Mouse (Mus musculus): ENCODE results near the gene Dytn. TPM values are rescaled to one million over a fixed set of nuclear protein-coding genes. Genes with fewer than 3 reads are reported as not detected.
A peak's percentile ranks its signal among the peaks of the same experiment; 100 is the strongest.
"Not testable (repeated sequence)": the region's sequence is repeated elsewhere in the genome, so short reads cannot be mapped to it uniquely, and the experiment has no call there.

The Dytn gene
- polyA plus RNA-seq, 1 experiment from 2014 or later: not detected

DNA sequence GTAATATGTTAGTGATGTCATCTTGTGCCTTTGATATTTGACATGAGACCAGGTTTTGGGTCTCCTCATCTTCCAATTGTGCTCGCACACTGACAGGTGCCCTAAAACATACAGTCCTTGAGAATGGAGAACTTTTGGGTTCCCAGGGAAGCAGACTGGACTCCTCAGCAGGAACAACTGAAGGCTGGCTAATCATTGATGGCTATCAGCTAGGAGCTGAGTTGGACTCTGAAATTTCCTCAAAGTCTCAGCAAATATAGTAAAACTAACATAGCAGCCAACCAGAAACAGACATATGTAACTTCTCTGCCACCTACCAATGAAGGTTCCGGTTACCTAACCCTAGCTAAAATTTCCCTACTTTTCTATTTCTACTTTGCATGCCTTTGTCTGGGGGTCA lies 20.6 kb downstream of the Dytn start:
- ATAC-seq (ENCODE audit: borderline replicate concordance, extremely low read depth, low FRiP score, low TSS enrichment): no peak
- Histone ChIP-seq H3K36me3 (no peaks in the 10 kb centered on the region), H3K9me3 (no peaks in the 10 kb centered on the region), H3K9ac (no peak overlapping the region), H3K4me1 (no peaks in the 10 kb centered on the region), H3K27me3 (peaks cover 9% of the 10 kb centered on the region; the same call in 1 of the 2 replicates), H3K4me2 (no peak overlapping the region), H3K4me3 (no peak overlapping the region), H3K27ac (no peak overlapping the region)
- WGBS: 90% methylated on average over 2 of the region's 2 CpGs

DNA sequence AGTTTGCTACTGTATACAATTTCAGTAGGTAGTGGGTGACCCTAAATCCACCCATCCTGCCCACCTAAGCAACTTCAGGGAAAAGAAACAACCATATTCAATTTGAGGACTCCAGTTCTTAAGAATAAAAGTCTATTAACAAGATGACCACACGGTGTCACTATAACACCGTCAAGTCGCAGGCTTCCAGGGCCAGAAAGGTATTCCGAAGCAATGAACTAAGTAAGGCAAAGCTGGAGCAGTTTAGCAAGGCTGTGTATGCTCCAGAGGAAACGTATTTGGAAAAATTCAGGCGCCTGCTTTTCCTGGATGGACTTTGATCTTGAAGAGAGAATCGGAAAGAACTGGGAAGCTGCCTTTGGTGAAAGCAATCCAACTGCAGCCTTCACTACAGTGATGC lies 27.1 kb downstream of the Dytn start:
- Histone ChIP-seq H3K4me1 (no peaks in the 10 kb centered on the region), H3K27me3 (no peaks in the 10 kb centered on the region), H3K9ac (no peak overlapping the region), H3K4me2 (no peak overlapping the region), H3K4me3 (no peak overlapping the region), H3K36me3 (no peaks in the 10 kb centered on the region), H3K27ac (no peak overlapping the region), H3K9me3 (no peaks in the 10 kb centered on the region)
- ATAC-seq (ENCODE audit: borderline replicate concordance, extremely low read depth, low FRiP score, low TSS enrichment): no peak
- WGBS: 2% methylated on average over 7 of the region's 7 CpGs

DNA sequence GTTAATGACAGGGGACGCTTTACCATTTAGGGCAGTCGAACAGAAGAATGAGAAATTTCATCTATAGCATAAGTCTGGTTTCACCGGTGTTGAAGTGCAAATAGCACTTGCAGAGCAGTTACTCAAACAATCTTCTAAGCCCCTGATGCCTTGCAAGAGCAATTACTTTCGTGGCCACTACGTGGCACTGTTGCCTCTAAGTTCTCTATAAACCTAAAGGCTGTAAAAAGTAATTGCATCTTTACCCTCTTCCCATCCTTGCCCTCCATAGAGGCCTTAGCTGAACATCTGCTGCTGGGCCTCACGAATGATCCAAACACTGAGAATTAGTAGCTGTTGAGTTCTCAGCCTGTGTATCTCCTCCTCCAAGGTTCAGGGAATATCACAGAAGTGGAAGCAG lies 28.7 kb downstream of the Dytn start:
- no peak overlapping the region for H3K4me2 ChIP-seq
- H3K9me3 ChIP-seq: no peaks in the 10 kb centered on the region
- no peaks in the 10 kb centered on the region for H3K4me1 ChIP-seq
- H3K4me3 ChIP-seq: no peak overlapping the region
- H3K27me3 ChIP-seq: no peaks in the 10 kb centered on the region
- WGBS: 11% methylated on average over 6 of the region's 6 CpGs
- ATAC-seq (ENCODE audit: borderline replicate concordance, extremely low read depth, low FRiP score, low TSS enrichment): no peak
- no peaks in the 10 kb centered on the region for H3K36me3 ChIP-seq
- no peak overlapping the region for H3K27ac ChIP-seq
- no peak overlapping the region for H3K9ac ChIP-seq

DNA sequence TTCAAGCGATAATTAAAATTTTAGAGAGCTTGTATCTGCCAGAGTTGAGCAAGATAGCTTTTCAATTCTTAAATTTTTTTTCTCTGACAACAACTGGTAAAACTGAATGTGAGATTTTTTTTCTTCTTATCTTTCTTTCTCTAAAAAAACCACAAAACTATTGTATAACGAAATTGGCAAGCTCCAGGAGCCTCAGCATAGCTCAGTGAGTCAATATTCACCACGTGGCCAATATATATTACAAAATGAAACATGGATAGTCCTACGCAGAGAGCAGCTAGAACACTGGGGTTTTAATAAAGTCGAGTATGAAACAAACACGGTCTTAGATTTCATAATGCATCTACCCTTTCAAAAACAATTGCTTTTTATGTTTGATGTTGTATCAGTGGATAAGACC lies 46.8 kb downstream of the Dytn start:
- ATAC-seq (ENCODE audit: borderline replicate concordance, extremely low read depth, low FRiP score, low TSS enrichment): no peak
- H3K36me3 ChIP-seq: no peaks in the 10 kb centered on the region
- no peaks in the 10 kb centered on the region for H3K27me3 ChIP-seq
- H3K9ac ChIP-seq: no peak overlapping the region
- no peaks in the 10 kb centered on the region for H3K9me3 ChIP-seq
- H3K4me1 ChIP-seq: no peaks in the 10 kb centered on the region
- H3K4me2 ChIP-seq: no peak overlapping the region
- 64% methylated on average over 6 of the region's 6 CpGs for WGBS
- no peak overlapping the region for H3K27ac ChIP-seq
- no peak overlapping the region for H3K4me3 ChIP-seq

DNA sequence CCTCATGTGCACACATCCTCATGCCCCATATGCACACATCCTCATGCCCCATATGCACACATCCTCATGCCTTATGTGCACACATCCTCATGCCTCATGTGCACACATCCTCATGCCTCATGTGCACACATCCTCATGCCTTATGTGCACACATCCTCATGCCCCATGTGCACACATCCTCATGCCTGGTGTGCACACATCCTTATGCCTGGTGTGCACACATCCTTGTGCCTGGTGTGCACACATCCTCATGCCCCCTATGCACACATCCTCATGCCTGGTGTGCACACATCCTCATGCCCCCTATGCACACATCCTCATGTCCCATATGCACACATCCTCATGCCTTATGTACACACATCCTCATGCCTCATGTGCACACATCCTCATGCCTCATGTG lies 56.3 kb downstream of the Dytn start:
- H3K9me3 ChIP-seq; H3K9ac ChIP-seq; H3K36me3 ChIP-seq; H3K4me3 ChIP-seq; H3K4me2 ChIP-seq; H3K27me3 ChIP-seq; ATAC-seq (ENCODE audit: borderline replicate concordance, extremely low read depth, low FRiP score, low TSS enrichment); H3K4me1 ChIP-seq; H3K27ac ChIP-seq: not testable (repeated sequence)

DNA sequence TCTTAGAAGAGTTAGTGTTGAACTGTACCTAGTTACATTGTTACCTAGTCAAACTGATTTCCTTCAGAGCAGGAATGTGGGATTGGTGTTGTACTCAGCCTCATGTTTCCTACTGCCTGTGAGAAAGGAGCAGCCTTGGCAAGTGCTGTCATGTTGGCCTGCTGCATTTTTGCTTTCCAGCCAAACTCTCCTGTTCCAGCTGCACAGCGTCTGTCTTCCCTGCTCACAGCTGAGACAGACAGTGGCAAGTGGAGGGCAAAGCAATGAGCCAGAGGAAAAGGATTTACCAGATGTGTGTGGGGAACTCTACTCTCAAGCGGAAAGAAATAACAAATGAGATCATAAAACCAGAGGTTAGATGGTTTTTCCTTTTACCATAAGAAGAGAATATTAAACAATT lies 58.5 kb downstream of the Dytn start:
- Histone ChIP-seq H3K27ac (no peak overlapping the region), H3K4me1 (no peaks in the 10 kb centered on the region), H3K4me2 (no peak overlapping the region), H3K4me3 (no peak overlapping the region), H3K9me3 (no peaks in the 10 kb centered on the region), H3K36me3 (no peaks in the 10 kb centered on the region), H3K27me3 (no peaks in the 10 kb centered on the region), H3K9ac (no peak overlapping the region)
- 25% methylated on average over 2 of the region's 2 CpGs for WGBS
- no peak for ATAC-seq (ENCODE audit: borderline replicate concordance, extremely low read depth, low FRiP score, low TSS enrichment)

DNA sequence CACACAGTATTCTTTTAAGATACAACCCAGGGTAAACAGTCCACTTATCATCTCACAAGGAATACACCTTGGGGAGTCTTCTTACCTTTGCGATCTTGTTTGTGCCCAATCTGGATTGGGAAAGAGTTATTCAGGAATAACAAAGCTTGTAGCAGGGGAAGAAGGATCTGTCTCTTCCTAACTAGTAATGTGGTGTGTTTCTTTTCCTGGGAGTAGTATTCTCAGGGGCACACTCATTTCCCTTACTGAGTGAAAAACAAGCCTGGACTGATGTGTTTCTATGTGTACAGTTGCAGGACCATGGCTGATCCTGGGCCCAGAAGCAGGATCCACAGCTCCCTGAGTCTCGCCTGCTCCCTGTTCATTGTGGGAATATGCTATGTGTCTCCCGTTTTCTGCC lies 71.1 kb downstream of the Dytn start, which contains the start of gene Gm39653:
TSS of gene Gm39653 (plus strand) at position 301 of the 400 bp plus-strand sequence.
- 0 out of 2 replicates have a peak, but pooled peaks cover 4% of the 10 kb centered on the region for H3K27me3 ChIP-seq
- H3K9me3 ChIP-seq: no peaks in the 10 kb centered on the region
- no peak within 1 kb of the TSS for H3K4me2 ChIP-seq
- H3K27ac ChIP-seq: no peak within 1 kb of the TSS
- no peaks in the 10 kb centered on the region for H3K4me1 ChIP-seq
- WGBS: 68% methylated on average over 3 of the region's 3 CpGs
- H3K4me3 ChIP-seq: no peak within 1 kb of the TSS
- H3K9ac ChIP-seq: no peak within 1 kb of the TSS
- no peaks in the 10 kb centered on the region for H3K36me3 ChIP-seq
- ATAC-seq (ENCODE audit: borderline replicate concordance, extremely low read depth, low FRiP score, low TSS enrichment): no peak

DNA sequence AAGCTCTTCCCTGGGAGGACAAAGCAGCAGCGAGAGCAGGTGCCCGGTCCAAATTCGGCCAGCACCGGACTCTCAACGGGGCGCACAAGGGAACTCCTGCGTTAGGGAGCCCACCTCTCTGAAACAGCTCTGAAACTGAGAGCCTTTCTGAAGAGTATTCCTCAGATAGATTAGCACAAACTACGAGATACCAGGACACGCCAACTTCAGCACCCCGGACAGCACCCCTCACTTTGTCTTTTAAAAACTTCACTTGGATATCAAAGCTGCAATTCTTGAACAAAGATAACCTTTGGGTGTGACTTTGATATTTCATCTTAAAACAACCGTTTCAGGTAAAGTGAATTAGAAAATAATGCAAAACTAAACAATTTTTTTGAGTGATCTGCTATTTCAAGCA lies 72.1 kb downstream of the Dytn start:
- Histone ChIP-seq H3K4me2 (no peak overlapping the region), H3K4me1 (no peaks in the 10 kb centered on the region), H3K9me3 (no peaks in the 10 kb centered on the region), H3K27ac (no peak overlapping the region), H3K27me3 (0 out of 2 replicates have a peak, but pooled peaks cover 4% of the 10 kb centered on the region), H3K9ac (no peak overlapping the region), H3K36me3 (no peaks in the 10 kb centered on the region), H3K4me3 (no peak overlapping the region)
- 1% methylated on average over 11 of the region's 11 CpGs for WGBS
- no peak for ATAC-seq (ENCODE audit: borderline replicate concordance, extremely low read depth, low FRiP score, low TSS enrichment)

DNA sequence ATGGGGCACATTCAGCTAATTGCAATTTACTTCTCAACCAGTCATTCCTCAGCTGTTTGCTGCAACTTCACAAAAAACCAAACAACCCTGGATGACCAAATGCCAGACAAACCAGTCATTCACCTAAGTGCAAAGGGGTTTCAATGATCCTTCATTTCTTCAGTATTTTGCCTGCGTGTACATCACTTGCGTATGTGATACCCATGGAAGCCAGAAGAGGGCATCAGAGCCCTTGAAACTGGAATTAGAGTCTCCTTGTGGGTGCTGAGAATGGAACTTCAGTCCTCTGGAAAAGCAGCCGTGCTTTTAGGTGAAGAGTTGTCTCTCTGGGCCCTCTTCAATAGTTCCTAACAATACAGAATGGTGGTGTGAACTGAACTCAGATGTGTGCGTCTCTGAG lies 77.1 kb downstream of the Dytn start:
- Histone ChIP-seq H3K36me3 (no peaks in the 10 kb centered on the region), H3K9me3 (no peaks in the 10 kb centered on the region), H3K4me3 (no peak overlapping the region), H3K27ac (no peak overlapping the region), H3K4me1 (peaks cover under 1% of the 10 kb centered on the region; the same call in 1 of the 2 replicates), H3K27me3 (peaks cover 4% of the 10 kb centered on the region; the same call in 1 of the 2 replicates), H3K9ac (no peak overlapping the region), H3K4me2 (no peak overlapping the region)
- no peak for ATAC-seq (ENCODE audit: borderline replicate concordance, extremely low read depth, low FRiP score, low TSS enrichment)
- 93% methylated on average over 4 of the region's 4 CpGs for WGBS

DNA sequence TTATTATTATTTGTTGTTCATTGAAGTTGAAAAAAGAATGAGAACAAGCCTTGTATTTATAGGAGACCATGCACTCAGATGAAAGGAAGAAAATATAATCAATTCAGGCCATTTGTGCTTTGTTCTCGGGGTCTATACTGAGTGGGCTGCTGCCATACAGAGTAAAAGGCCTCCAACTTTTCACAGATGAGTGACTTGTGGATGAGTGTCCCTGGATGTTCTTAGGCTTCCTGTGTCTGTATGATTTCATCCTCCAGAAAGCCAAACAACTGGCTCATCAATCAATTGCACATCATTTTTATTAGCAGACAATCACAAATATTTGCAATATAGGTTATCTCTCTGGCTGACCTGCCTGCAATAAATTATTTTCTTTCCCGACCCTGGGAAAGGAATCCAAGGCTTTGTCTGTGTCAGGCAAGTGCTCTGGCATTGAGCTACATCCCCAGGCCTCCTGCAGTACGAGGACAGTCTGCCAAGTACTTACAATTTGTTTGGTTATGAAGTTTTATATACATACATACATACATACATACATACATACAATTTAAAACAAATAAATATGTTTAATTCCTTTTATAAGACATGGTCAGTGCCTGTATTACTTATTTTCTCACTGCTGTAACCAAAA lies 82.7 kb downstream of the Dytn start:
- H3K27me3 ChIP-seq: no peaks in the 10 kb centered on the region; the same call in 1 of the 2 replicates
- H3K9ac ChIP-seq: no peak overlapping the region
- peak; percentile 74; the same call in 1 of the 2 replicates for ATAC-seq (ENCODE audit: borderline replicate concordance, extremely low read depth, low FRiP score, low TSS enrichment)
- no peaks in the 10 kb centered on the region for H3K9me3 ChIP-seq
- no peak overlapping the region for H3K4me3 ChIP-seq
- no peaks in the 10 kb centered on the region for H3K36me3 ChIP-seq
- peaks cover 3% of the 10 kb centered on the region; the same call in 1 of the 2 replicates for H3K4me1 ChIP-seq
- no peak overlapping the region for H3K27ac ChIP-seq
- no peak overlapping the region for H3K4me2 ChIP-seq
- WGBS: 21% methylated on average over 3 of the region's 3 CpGs

DNA sequence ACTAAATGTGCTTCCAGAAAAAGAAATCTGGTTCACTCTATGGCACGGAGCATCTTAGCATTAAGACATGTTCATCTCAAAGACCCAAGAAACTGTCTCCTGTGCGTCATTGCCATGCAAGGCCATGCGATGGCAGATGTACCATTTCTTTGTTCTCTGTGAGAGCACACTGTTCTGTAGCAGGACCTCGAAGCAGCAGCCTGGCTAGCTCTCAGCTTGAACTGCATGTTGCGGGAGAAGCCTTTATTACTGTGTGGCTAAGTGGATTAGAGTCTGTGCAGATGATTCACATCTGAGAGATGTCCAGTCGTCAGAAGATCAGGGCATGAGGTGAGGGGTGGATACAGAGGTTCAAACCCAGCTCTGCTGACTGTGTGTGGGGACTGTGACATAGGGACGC lies 99.9 kb downstream of the Dytn start:
- no peak overlapping the region for H3K27ac ChIP-seq
- no peaks in the 10 kb centered on the region for H3K36me3 ChIP-seq
- 68% methylated on average over 7 of the region's 7 CpGs for WGBS
- no peak overlapping the region for H3K4me2 ChIP-seq
- H3K27me3 ChIP-seq: no peaks in the 10 kb centered on the region
- no peaks in the 10 kb centered on the region for H3K4me1 ChIP-seq
- H3K9me3 ChIP-seq: no peaks in the 10 kb centered on the region
- no peak overlapping the region for H3K9ac ChIP-seq
- H3K4me3 ChIP-seq: no peak overlapping the region
- no peak for ATAC-seq (ENCODE audit: borderline replicate concordance, extremely low read depth, low FRiP score, low TSS enrichment)

DNA sequence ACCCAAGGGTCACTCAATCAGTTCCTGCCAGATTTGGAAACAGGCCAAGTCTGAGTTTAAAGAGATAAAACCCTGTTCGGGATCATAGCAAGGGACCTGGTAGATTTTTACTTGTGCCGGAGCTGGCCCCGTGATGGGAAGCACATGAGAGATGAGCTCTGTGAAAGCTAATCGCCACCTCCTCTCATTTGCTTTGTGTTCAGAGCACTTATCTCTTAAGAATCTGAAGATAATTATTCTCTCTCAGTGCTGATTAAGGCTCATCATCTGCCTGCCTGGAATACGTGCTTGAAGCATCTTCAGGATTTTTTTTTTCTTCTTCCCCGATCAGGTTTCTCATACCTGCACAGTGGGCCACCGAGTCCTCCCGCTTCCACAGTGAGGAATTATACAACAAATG lies 107.6 kb downstream of the Dytn start:
- H3K4me1 ChIP-seq: no peaks in the 10 kb centered on the region
- no peaks in the 10 kb centered on the region for H3K27me3 ChIP-seq
- 67% methylated on average over 8 of the region's 8 CpGs for WGBS
- H3K4me2 ChIP-seq: no peak overlapping the region
- no peak overlapping the region for H3K27ac ChIP-seq
- H3K9me3 ChIP-seq: no peaks in the 10 kb centered on the region
- ATAC-seq (ENCODE audit: borderline replicate concordance, extremely low read depth, low FRiP score, low TSS enrichment): no peak
- no peaks in the 10 kb centered on the region for H3K36me3 ChIP-seq
- H3K9ac ChIP-seq: no peak overlapping the region
- H3K4me3 ChIP-seq: no peak overlapping the region

DNA sequence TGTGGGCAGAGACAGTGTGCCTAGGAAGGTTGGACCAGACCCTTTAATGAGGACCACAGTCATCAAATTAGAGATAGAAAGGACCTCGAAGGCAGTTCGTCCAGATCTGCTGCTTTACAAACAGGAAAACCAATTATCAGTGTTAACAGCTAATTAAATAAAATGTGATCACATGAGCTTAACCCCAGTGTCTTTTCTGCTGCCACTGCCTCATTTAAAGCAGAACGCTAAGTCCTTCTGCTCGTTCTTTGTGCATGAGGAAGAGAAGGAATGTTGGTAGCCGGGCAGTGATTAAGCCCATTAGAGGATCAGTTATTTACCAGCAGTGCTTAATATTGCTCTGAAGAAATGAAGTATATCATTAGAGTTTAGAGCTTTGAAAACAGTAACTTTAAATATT lies 109.9 kb downstream of the Dytn start:
- H3K27ac ChIP-seq: no peak overlapping the region
- no peaks in the 10 kb centered on the region for H3K27me3 ChIP-seq
- 43% methylated on average over 5 of the region's 5 CpGs for WGBS
- H3K4me1 ChIP-seq: no peaks in the 10 kb centered on the region
- H3K36me3 ChIP-seq: no peaks in the 10 kb centered on the region
- H3K9ac ChIP-seq: no peak overlapping the region
- H3K4me3 ChIP-seq: no peak overlapping the region
- no peak overlapping the region for H3K4me2 ChIP-seq
- H3K9me3 ChIP-seq: no peaks in the 10 kb centered on the region
- no peak for ATAC-seq (ENCODE audit: borderline replicate concordance, extremely low read depth, low FRiP score, low TSS enrichment)

Measured in lung, embryonic 15.5 days (tissue).